Mouse (Mus musculus): ENCODE results near the gene Klhl23.

DNA sequence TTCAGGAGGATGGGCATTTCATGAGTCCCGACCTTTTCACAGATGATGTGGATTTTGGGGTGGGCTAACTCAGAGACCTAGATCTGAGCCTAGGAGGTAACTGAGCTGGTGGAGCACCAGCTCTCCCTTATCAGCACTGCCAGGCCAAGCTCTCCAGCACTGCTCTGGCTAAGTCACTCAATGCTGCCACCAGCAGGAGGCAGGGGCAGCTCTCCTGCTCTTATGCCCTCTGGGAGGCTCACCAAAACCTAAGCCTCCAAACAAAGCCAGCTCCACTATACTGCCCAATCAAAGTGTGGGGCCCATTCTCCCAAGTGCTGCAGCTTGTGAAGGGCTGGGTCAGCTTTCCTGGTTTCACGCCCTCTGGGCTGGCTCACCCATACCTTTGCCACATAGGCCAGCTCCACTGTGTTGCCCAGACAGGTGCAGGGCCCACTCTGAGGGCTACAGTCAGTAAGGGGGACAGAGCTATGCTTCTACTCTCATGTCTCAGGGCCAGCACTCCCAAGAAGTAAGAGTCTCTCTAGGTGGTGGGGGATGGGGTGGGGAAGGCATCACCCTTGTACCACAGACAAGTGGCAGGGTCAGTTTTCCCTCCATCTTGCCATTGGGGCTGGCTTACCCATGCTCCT lies 29.8 kb downstream of the Klhl23 start:
- no peak for TF ChIP-seq CTCF (IDR thresholded peaks at IDR 0.05; ENCODE audit: insufficient read depth, low read depth, low read length)
- TF ChIP-seq POLR2A (IDR thresholded peaks at IDR 0.05; ENCODE audit: insufficient read depth, low read depth, low read length): no peak

All from olfactory bulb, adult 2 months (tissue).